Mouse (Mus musculus) liver, embryonic 16.5 days (tissue): Measurements from ENCODE around the gene Hsp90ab1. TPM values are rescaled to one million over a fixed set of nuclear protein-coding genes. Genes with fewer than 3 reads are reported as not detected.

Experiments
- ATAC-seq: fragments of 200-750 bp; cut with Nextera tagmentation; 2 replicates; pipeline ENCODE4 v1.8.0; 2017; ENCODE audit warnings: low read depth, mild to moderate bottlenecking, moderate number of reproducible peaks, moderate library complexity
- H3K27ac ChIP-seq: fragments of 300-500 bp; sonication (generic); 2 replicates; pipeline ENCODE4 v1.5.1; 2014; ENCODE audit warnings: mild to moderate bottlenecking, low read length
- H3K27me3 ChIP-seq: fragments of 300-500 bp; sonication (generic); 2 replicates; pipeline ENCODE4 v1.6.1; 2014; ENCODE audit warnings: low read depth, low read length, mixed read lengths; ENCODE audit not compliant: control insufficient read depth, insufficient read depth
- H3K36me3 ChIP-seq: fragments of 300-500 bp; sonication (generic); 2 replicates; pipeline ENCODE4 v1.6.1; 2014; ENCODE audit warnings: mild to moderate bottlenecking; ENCODE audit not compliant: control insufficient read depth, insufficient read depth
- H3K4me1 ChIP-seq: fragments of 300-500 bp; sonication (generic); 2 replicates; pipeline ENCODE4 v1.6.1; 2014; ENCODE audit warnings: low read depth, low read length, mixed read lengths; ENCODE audit not compliant: control insufficient read depth
- H3K4me2 ChIP-seq: fragments of 300-500 bp; sonication (generic); 2 replicates; pipeline ENCODE4 v1.6.1; 2014; ENCODE audit warnings: low read depth, low read length, mixed read lengths
- H3K4me3 ChIP-seq: fragments of 300-500 bp; sonication (generic); 2 replicates; pipeline ENCODE4 v1.5.1; 2014; ENCODE audit warnings: low read depth, mild to moderate bottlenecking, low read length
- H3K9ac ChIP-seq: fragments of 300-500 bp; sonication (generic); 2 replicates; pipeline ENCODE4 v1.6.1; 2014; ENCODE audit warnings: low read depth, low read length
- H3K9me3 ChIP-seq: fragments of 300-500 bp; sonication (generic); replicated peaks from 2 replicates; pipeline ENCODE4 v1.6.1; 2016; ENCODE audit warnings: low read length; ENCODE audit not compliant: control insufficient read depth
- WGBS: fragments of 180-500 bp; shearing (Covaris S2); extraction: QIAGEN DNeasy Blood & Tissue Kit; methylation state at CpG from one replicate; pipeline ENCODE4 v1.1.7; 2014; ENCODE audit not compliant: insufficient replicate concordance; 5-methylcytosine and 5-hydroxymethylcytosine counted together
- polyA plus RNA-seq: library from polyadenylated mRNA; unstranded; fragments of >200 nt; fragmentation: Nextera tagmentation; extraction: Ambion mirVana; gene quantifications from 2 replicates; pipeline ENCODE4 v1.2.1, GENCODE M21; 2015

Gene Hsp90ab1
- polyA plus RNA-seq, 1 experiment from 2014 or later: 564 TPM

DNA sequence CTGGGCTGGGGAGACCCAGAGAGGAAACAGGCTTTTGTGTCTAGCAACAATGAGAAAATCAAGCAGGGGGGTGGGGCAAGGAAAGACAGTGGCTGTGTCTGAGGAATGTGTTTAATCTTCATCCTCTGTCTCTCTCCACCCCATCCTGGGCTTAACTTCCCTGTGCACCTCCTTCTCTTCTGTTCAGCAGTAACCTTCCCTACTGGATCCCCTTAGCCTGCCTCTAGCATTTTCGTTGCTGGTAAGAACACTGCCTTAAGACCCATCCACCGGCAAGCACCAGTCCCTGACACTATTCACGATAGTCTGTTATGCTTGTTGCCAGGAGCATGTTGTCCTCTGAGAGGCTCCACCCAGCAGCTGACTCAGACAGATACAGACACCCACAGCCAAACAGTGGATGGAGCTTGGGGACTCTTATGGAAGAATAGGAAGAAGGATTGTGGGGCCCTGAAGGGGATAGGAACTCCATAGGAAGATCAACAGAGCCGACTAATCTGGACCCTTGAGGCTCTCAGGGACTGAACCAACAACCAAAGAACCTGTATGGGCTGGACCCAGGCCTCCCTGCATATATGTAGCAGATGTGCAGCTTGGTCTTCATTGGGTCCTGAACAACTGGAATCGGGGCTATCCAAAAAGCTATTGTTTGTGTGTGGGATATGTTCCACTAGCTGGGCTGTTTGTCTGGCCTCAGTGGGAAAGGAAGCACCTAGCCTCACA, 37.2 kb upstream of the Hsp90ab1 start:
- peak; percentile 75 for ATAC-seq
- no peaks in the 10 kb centered on the region; the same call in 1 of the 2 replicates for H3K27me3 ChIP-seq
- peaks cover 12% of the 10 kb centered on the region for H3K4me1 ChIP-seq
- H3K27ac ChIP-seq: peak overlapping the region; percentile 55
- H3K36me3 ChIP-seq: no peaks in the 10 kb centered on the region
- H3K4me3 ChIP-seq: no peak overlapping the region
- H3K4me2 ChIP-seq: peak overlapping the region; percentile 43
- no peak overlapping the region; the same call in 1 of the 2 replicates for H3K9ac ChIP-seq
- 31% methylated on average over 5 of the region's 5 CpGs for WGBS
- no peaks in the 10 kb centered on the region for H3K9me3 ChIP-seq

DNA sequence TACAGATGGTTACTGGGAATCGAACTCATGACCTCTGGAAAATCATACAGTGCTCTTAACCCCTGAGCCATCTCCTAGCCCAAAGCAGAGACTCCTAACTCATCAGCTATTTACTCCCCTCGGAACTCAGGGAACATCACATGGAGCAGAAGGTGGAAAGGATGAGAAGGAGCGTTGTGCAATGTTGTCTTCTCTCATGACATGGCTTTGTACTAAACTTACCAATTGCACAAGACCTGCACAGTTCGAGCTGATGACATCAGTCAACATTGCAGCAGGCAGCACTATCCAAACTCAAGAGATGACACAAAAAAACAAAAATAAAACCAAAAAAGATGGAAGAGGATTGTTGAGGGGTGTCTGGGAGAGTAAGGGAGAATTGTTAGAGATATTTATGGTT, 35.3 kb upstream of the Hsp90ab1 start:
- WGBS: 64% methylated on average over 4 of the region's 4 CpGs
- no peak overlapping the region for H3K4me2 ChIP-seq

DNA sequence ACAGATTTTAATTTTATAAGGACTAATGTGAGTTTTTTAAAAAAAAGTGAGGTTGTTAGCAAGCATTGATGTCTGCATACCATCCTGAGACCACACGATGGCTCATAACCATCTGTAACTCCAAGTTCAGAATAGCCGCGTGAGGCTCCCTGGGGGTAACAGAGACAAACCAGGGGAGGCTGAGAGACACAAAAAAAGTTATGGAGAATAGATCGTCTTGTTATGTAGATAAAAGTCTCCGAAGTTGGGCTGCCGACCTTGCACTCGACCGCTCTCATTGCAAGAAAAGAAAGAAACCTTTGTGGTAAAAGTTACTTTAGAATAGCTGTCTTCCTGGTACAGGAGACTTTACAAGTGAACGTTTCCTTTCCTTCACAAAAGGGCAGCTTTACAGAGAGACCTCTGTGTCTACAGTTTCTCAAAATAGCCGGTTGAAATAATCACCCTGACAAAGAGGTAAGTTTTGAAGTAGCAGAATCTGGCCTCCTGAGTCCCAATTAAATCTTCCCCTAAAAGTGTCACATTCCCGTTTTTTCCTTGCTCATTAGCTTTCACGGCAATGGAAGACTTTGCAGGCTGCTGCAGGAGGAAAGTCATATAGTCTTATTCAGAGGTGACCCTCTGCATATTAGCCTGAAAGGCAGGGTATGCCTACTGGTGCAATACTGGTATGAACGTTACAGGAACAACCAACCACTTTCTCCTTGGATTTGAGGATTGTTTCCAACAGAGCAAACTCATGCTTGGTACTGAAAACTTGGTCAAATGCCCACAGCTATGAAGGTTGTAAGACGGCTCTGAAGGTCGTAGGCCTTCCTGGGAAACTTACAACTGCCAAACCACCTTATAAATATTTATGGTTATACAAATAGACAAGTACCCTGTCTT, 34.2 kb upstream of the Hsp90ab1 start:
- H3K27me3 ChIP-seq: no peaks in the 10 kb centered on the region
- ATAC-seq: no peak

More for the DNA sequence above, 35.3 kb upstream of the Hsp90ab1 start:
- H3K27me3 ChIP-seq: no peaks in the 10 kb centered on the region
- no peak overlapping the region for H3K27ac ChIP-seq
- H3K9ac ChIP-seq: no peak overlapping the region
- ATAC-seq: peak; percentile 79
- no peak overlapping the region for H3K4me3 ChIP-seq
- peaks cover 12% of the 10 kb centered on the region for H3K4me1 ChIP-seq
- H3K9me3 ChIP-seq: no peaks in the 10 kb centered on the region
- no peaks in the 10 kb centered on the region for H3K36me3 ChIP-seq

DNA sequence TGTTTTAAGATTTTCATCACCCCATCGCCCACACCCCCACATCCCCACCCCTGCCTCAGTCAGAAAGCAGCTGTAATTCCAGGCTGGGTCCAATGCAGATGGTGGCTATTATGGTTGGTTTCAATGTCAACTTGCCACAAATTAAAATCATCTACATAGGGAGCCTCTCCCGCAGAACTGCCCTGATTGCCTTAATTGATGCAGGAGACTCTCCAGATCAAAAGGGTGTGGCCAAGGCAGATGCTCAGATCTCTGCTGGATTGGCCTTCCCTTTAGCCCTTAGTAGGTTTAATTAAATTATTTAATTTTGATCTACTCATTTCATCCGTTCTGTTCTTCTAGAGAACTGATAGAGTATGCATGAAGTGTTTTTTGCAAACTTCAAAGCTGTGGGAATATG, 29.9 kb upstream of the Hsp90ab1 start:
- no peak overlapping the region for H3K9ac ChIP-seq

More for the DNA sequence above, 34.2 kb upstream of the Hsp90ab1 start:
- peaks cover 12% of the 10 kb centered on the region for H3K4me1 ChIP-seq
- H3K4me2 ChIP-seq: no peak overlapping the region
- H3K4me3 ChIP-seq: no peak overlapping the region
- WGBS: 68% methylated on average over 15 of the region's 15 CpGs
- no peak overlapping the region for H3K9ac ChIP-seq
- H3K9me3 ChIP-seq: no peaks in the 10 kb centered on the region
- H3K27ac ChIP-seq: no peak overlapping the region
- H3K36me3 ChIP-seq: no peaks in the 10 kb centered on the region

DNA sequence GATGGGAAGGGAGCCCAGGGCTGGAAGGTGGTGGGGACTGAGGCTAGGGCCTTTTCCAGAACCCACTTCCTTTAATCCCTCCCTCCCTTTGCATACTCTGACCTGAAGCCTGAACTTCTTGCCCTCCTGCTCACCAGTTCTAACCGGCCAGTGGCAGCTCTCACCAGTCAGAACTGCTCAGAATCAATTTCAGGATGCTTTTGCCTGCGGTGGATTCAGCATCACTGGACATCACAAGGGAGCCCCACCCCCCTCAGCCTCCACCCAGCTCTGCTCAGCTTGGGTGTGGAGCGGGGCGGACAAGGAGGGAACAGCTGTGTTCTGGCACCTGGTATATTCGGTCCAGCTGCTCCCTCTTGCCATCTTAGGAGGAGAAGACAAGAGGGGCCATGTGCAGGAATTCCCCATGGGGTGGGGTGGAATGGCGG, 28.8 kb upstream of the Hsp90ab1 start, which contains the start of gene Mymx:
Gene Mymx, minus strand, starts transcription at position 226 of the 428 bp plus-strand sequence.
- no peak within 1 kb of the TSS for H3K27ac ChIP-seq
- ATAC-seq: no peak
- no peaks in the 10 kb centered on the region for H3K9me3 ChIP-seq
- WGBS: 63% methylated on average over 6 of the region's 6 CpGs
- H3K4me1 ChIP-seq: peaks cover 42% of the 10 kb centered on the region
- H3K4me3 ChIP-seq: no peak within 1 kb of the TSS
- H3K27me3 ChIP-seq: no peaks in the 10 kb centered on the region; the same call in 1 of the 2 replicates
- H3K4me2 ChIP-seq: peak within 1 kb of the TSS; percentile 13; the same call in 1 of the 2 replicates
- H3K9ac ChIP-seq: no peak within 1 kb of the TSS
- no peaks in the 10 kb centered on the region for H3K36me3 ChIP-seq

More for the DNA sequence above, 29.9 kb upstream of the Hsp90ab1 start:
- Histone ChIP-seq H3K36me3 (no peaks in the 10 kb centered on the region), H3K4me3 (no peak overlapping the region), H3K4me1 (peaks cover 35% of the 10 kb centered on the region), H3K27me3 (no peaks in the 10 kb centered on the region; the same call in 1 of the 2 replicates), H3K27ac (no peak overlapping the region), H3K4me2 (no peak overlapping the region), H3K9me3 (no peaks in the 10 kb centered on the region)
- ATAC-seq: no peak
- WGBS: 74% methylated on average over 3 of the region's 3 CpGs

DNA sequence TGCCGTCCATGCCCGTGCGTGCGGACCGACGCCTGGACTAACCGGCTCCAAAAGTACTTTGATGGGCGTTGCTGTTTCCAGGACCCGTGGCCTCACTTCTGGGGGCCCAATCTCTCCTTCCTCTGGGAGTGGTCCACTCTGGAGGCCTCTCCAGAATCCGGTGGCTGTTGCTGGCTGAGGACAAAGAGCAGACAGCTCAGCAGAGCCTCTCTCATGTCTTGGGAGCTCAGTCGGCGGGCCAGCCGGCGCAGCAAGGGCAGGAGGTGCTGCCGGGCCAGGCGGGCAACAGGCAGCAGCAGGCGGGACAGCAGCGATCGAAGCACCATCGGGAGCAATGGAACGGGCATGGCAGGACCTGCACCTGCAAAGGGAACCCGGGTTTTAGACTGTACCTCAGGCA, 28.3 kb upstream of the Hsp90ab1 start:
- Histone ChIP-seq H3K27me3 (no peaks in the 10 kb centered on the region; the same call in 1 of the 2 replicates), H3K4me3 (no peak overlapping the region), H3K27ac (no peak overlapping the region), H3K36me3 (no peaks in the 10 kb centered on the region), H3K4me1 (peaks cover 48% of the 10 kb centered on the region), H3K4me2 (peak overlapping the region; percentile 13; the same call in 1 of the 2 replicates), H3K9ac (no peak overlapping the region), H3K9me3 (no peaks in the 10 kb centered on the region)
- WGBS: 33% methylated on average over 22 of the region's 22 CpGs
- ATAC-seq: no peak

DNA sequence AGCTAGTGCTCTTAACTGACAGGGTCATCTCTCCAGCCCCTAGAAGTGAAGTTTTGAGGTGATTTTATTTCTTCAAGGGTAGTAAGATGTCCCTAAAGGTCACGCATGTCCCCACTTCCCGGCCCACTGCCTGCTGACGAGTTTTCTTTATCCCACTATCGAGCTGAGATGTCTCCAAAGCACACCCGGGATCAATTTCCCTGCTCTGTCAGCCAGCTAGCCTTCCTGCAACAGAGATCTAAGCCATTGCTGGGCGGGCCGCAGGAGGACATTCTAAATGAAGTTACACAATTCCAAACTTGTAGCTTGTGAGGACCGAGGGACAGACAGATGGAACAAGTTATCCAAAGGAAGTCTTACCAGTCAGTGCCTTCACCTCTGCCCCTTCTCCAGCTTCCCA, 27.2 kb upstream of the Hsp90ab1 start:
- no peak for ATAC-seq
- H3K4me1 ChIP-seq: peaks cover 57% of the 10 kb centered on the region
- no peak overlapping the region for H3K27ac ChIP-seq
- H3K4me2 ChIP-seq: no peak overlapping the region
- H3K27me3 ChIP-seq: no peaks in the 10 kb centered on the region; the same call in 1 of the 2 replicates
- H3K36me3 ChIP-seq: no peaks in the 10 kb centered on the region
- 0 out of 2 replicates have a peak overlapping the region, but pooled peaks have one; percentile 8 for H3K9ac ChIP-seq
- no peak overlapping the region for H3K4me3 ChIP-seq
- 71% methylated on average over 8 of the region's 8 CpGs for WGBS
- no peaks in the 10 kb centered on the region for H3K9me3 ChIP-seq

DNA sequence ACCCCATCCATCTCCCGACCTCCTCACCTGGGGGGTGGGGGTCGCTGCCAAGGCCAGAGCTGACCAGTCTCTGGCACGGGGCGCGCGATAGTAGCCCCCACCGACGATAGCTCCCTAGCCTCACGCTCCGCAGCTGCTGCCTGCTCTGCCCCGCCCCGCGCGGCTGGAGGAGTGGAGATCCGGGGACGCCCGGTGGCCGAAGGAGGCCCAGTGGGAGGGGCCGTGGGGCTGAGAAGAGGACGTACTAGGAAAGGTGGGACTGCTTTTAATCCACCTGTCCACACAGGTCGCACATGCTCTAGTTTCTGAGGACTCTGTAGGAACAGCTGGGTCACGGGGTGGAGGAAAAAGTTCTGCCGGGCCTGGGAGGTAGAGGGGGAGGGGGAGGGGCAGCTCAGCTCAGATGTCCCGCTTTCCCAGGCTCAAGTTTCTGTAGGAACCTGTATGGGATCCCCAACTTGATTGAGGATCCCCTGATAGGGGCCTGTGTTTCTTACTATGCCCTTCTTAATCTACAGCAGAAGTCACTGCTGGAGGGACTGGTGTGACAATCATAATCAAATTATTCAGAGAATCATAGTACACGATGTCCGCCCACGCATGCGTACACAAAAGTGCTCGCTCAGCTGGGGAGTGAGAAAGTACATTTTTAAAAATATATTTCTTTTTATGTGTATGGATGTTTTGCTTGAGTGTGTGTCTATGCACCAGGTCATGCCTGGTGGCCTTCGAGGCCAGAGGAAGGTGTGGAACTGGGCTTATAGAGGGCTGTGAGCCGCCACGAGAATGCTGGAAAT, 26.6 kb upstream of the Hsp90ab1 start, which contains the start of gene Slc29a1:
Gene Slc29a1, minus strand, starts transcription at position 161 of the 797 bp plus-strand sequence.
- peak within 1 kb of the TSS; percentile 61 for H3K27ac ChIP-seq
- WGBS: 21% methylated on average over 32 of the region's 32 CpGs
- H3K9me3 ChIP-seq: no peaks in the 10 kb centered on the region
- peak within 1 kb of the TSS; percentile 77 for H3K4me2 ChIP-seq
- H3K36me3 ChIP-seq: no peaks in the 10 kb centered on the region
- peak within 1 kb of the TSS; percentile 55 for H3K4me3 ChIP-seq
- H3K4me1 ChIP-seq: peaks cover 62% of the 10 kb centered on the region
- ATAC-seq: peak; percentile 41
- H3K27me3 ChIP-seq: no peaks in the 10 kb centered on the region; the same call in 1 of the 2 replicates
- H3K9ac ChIP-seq: peak within 1 kb of the TSS; percentile 61
